Mouse (Mus musculus) heart, embryonic 13.5 days (tissue): ENCODE results near the gene Cd151. TPM values are rescaled to one million over a fixed set of nuclear protein-coding genes. Genes with fewer than 3 reads are reported as not detected.
A peak's percentile ranks its signal among the peaks of the same experiment; 100 is the strongest.

Source experiments
- ATAC-seq: fragments of 200-750 bp; cut with Nextera tagmentation; 2 replicates; pipeline ENCODE4 v1.8.0; 2017; ENCODE audit warnings: moderate TSS enrichment; ENCODE audit not compliant: insufficient number of reproducible peaks, low FRiP score, low TSS enrichment; ENCODE audit errors: extremely low read depth
- H3K27ac ChIP-seq: fragments of 300-500 bp; sonication (generic); replicated peaks from 2 replicates; pipeline ENCODE4 v1.5.1; 2015; ENCODE audit warnings: moderate library complexity, mild to moderate bottlenecking, inconsistent platforms
- H3K27me3 ChIP-seq: fragments of 300-500 bp; sonication (generic); replicated peaks from 2 replicates; pipeline ENCODE4 v1.6.1; 2015; ENCODE audit warnings: mild to moderate bottlenecking, inconsistent platforms
- H3K36me3 ChIP-seq: fragments of 300-500 bp; sonication (generic); 2 replicates; pipeline ENCODE4 v1.6.1; 2015; ENCODE audit warnings: mild to moderate bottlenecking, inconsistent platforms
- H3K4me1 ChIP-seq: fragments of 300-500 bp; sonication (generic); 2 replicates; pipeline ENCODE4 v1.6.1; 2015; ENCODE audit warnings: inconsistent platforms
- H3K4me2 ChIP-seq: fragments of 300-500 bp; sonication (generic); 2 replicates; pipeline ENCODE4 v1.6.1; 2015; ENCODE audit warnings: inconsistent platforms, mild to moderate bottlenecking, moderate library complexity
- H3K4me3 ChIP-seq: fragments of 300-500 bp; sonication (generic); 2 replicates; pipeline ENCODE4 v1.5.1; 2015; ENCODE audit warnings: moderate library complexity, mild to moderate bottlenecking, inconsistent platforms
- H3K9ac ChIP-seq: fragments of 300-500 bp; sonication (generic); 2 replicates; pipeline ENCODE4 v1.6.1; 2015; ENCODE audit warnings: inconsistent platforms, mild to moderate bottlenecking, moderate library complexity
- H3K9me3 ChIP-seq: fragments of 300-500 bp; sonication (generic); 2 replicates; pipeline ENCODE4 v1.6.1; 2016; ENCODE audit warnings: inconsistent platforms
- WGBS: fragments of 180-500 bp; shearing (Covaris S2); methylation state at CpG from one replicate; pipeline ENCODE4 v1.1.7; 2015; ENCODE audit warnings: mixed read lengths; 5-methylcytosine and 5-hydroxymethylcytosine counted together
- polyA plus RNA-seq: library from polyadenylated mRNA; unstranded; fragments of >200 nt; fragmentation: Nextera tagmentation; extraction: Ambion mirVana; gene quantifications from 2 replicates; pipeline ENCODE4 v1.2.1, GENCODE M21; 2015

Gene Cd151
- polyA plus RNA-seq, 1 experiment from 2014 or later: 31.4 TPM

- Histone ChIP-seq H3K36me3 (peaks cover 41% of the 10 kb centered on the region), H3K4me3 (peak within 1 kb of the TSS; percentile 85), H3K27me3 (no peaks in the 10 kb centered on the region), H3K4me2 (peak within 1 kb of the TSS; percentile 95), H3K4me1 (peaks cover 37% of the 10 kb centered on the region), H3K9me3 (no peaks in the 10 kb centered on the region), H3K9ac (peak within 1 kb of the TSS; percentile 96), H3K27ac (peak within 1 kb of the TSS; percentile 88)
- WGBS: under 1% methylated on average over 63 of the region's 63 CpGs
- peak; percentile 91 for ATAC-seq
These were observed 19.8 kb upstream of the Cd151 start, which contains the start of gene Rplp2 for GRCm38 (mm10) chr7:141447110-141447991. Gene Rplp2 (plus strand): TSS chr7:141447370.

DNA sequence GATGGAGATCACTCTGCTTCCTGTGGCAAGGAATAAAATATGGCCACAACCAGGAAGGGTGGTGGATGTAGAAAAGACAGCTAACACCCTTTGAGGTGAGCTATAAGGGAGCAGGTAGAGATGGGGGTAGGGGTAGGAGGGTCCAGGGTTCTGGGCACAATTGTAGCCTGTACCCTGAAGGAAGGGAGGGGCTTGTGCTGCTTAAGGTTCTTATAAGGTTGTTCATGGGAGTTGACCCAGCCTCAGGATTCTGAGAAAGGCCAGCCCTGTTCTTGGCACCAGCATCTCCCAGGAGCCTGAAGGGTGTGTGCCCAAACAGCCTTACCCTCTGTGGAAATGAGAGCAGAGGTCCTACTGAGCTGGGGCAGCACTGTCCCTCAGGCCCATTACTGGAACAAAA, 15.3 kb upstream of the Cd151 start:
- Histone ChIP-seq H3K9me3 (no peaks in the 10 kb centered on the region), H3K4me3 (no peak overlapping the region)

DNA sequence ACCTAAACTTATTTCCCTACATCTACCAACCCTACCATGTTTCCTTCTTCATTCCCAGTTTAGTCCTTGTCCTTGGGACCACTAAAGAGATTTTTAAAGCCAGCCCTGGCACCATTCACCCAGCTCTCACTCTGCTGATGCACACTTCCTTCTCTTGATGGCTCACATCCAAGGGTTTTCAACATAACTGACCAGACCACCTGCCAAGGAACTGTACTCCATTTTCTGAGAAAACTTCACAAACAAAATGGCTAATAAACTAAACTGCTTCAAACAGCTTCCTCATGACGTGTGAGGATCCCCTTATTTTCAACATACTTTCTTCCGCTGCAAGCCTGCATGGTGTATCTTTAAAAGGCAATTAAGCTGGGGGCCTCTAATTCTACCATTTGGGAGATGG, 13.6 kb upstream of the Cd151 start:
- 72% methylated on average over 2 of the region's 2 CpGs for WGBS
- Histone ChIP-seq H3K9me3 (no peaks in the 10 kb centered on the region), H3K27me3 (0 out of 2 replicates have a peak, but pooled peaks cover under 1% of the 10 kb centered on the region), H3K9ac (no peak overlapping the region), H3K4me3 (no peak overlapping the region), H3K4me2 (no peak overlapping the region), H3K36me3 (peaks cover 51% of the 10 kb centered on the region), H3K4me1 (peaks cover 28% of the 10 kb centered on the region), H3K27ac (no peak overlapping the region)
- ATAC-seq: no peak

More for the DNA sequence above, 15.3 kb upstream of the Cd151 start:
- no peak for ATAC-seq
- Histone ChIP-seq H3K4me1 (peaks cover 33% of the 10 kb centered on the region), H3K27me3 (no peaks in the 10 kb centered on the region), H3K4me2 (no peak overlapping the region), H3K9ac (no peak overlapping the region), H3K36me3 (peaks cover 41% of the 10 kb centered on the region), H3K27ac (no peak overlapping the region)

- H3K4me2 ChIP-seq: peak within 1 kb of the TSS; percentile 90
- H3K36me3 ChIP-seq: peaks cover 47% of the 10 kb centered on the region
- peak within 1 kb of the TSS; percentile 87 for H3K9ac ChIP-seq
- H3K27ac ChIP-seq: peak within 1 kb of the TSS; percentile 87
- under 1% methylated on average over 45 of the region's 45 CpGs for WGBS
- peaks cover 21% of the 10 kb centered on the region for H3K4me1 ChIP-seq
- peaks cover 12% of the 10 kb centered on the region; the same call in 1 of the 2 replicates for H3K27me3 ChIP-seq
- H3K4me3 ChIP-seq: peak within 1 kb of the TSS; percentile 79
- ATAC-seq: peak; percentile 80
- no peaks in the 10 kb centered on the region for H3K9me3 ChIP-seq
These were observed 12.1 kb upstream of the Cd151 start, which contains the start of gene Pnpla2 for GRCm38 (mm10) chr7:141454967-141455551. Gene Pnpla2 (plus strand): TSS chr7:141455198.

DNA sequence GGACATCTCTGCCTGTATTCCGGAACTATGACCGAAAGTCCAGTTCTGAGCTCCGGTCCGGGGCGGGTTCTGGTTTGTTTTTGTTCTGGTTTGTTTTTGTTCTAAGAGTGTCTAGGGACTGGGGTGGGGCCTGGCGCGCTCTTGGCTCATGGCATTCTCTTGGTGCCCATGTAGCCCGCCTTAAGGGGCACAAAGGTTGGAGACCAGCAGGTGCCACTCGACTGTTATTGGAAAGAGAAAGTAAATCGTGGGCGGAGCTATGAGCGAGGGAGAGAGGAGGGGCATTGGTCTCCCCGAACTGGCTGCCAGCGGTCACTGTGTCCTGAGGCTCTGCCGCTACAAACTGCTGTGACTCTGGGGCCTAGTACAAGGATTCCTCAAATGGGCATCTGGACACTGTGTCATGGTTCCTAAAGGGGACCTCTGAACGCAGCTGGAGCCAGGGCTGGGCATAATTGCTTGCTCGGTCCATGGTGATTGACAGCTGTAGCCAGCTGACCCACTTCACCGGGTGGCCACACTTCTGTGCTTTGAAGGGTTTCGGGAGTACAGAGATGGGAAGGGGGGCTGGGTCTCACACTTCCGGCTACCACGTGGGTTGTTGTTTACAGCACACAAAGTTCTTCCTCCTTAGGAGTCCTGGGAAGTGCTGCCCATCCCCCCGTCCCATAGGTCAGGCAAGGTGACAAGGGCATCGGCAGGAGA, 11.4 kb upstream of the Cd151 start:
- peak overlapping the region; percentile 79 for H3K4me3 ChIP-seq
- H3K27ac ChIP-seq: peak overlapping the region; percentile 87
- peak overlapping the region; percentile 87 for H3K9ac ChIP-seq
- no peaks in the 10 kb centered on the region for H3K9me3 ChIP-seq
- H3K27me3 ChIP-seq: peaks cover 17% of the 10 kb centered on the region
- H3K4me2 ChIP-seq: peak overlapping the region; percentile 90
- 2% methylated on average over 23 of the region's 23 CpGs for WGBS
- H3K36me3 ChIP-seq: peaks cover 40% of the 10 kb centered on the region
- H3K4me1 ChIP-seq: peaks cover 21% of the 10 kb centered on the region
- peak; percentile 12 for ATAC-seq

GRCm38 (mm10) chr7:141456739-141457138, 10.5 kb upstream of the Cd151 start:
- Histone ChIP-seq H3K4me3 (peak overlapping the region; percentile 79), H3K9ac (no peak overlapping the region; the same call in 1 of the 2 replicates), H3K4me1 (peaks cover 29% of the 10 kb centered on the region), H3K4me2 (peak overlapping the region; percentile 90), H3K9me3 (no peaks in the 10 kb centered on the region), H3K36me3 (peaks cover 31% of the 10 kb centered on the region), H3K27ac (no peak overlapping the region), H3K27me3 (peaks cover 27% of the 10 kb centered on the region)
- ATAC-seq: no peak
- WGBS: 81% methylated on average over 6 of the region's 6 CpGs

- no peak overlapping the region for H3K9ac ChIP-seq
- H3K4me2 ChIP-seq: no peak overlapping the region
- H3K9me3 ChIP-seq: no peaks in the 10 kb centered on the region
- peaks cover 32% of the 10 kb centered on the region for H3K27me3 ChIP-seq
- H3K36me3 ChIP-seq: peaks cover 26% of the 10 kb centered on the region
- peaks cover 34% of the 10 kb centered on the region for H3K4me1 ChIP-seq
- no peak for ATAC-seq
- H3K27ac ChIP-seq: no peak overlapping the region
- H3K4me3 ChIP-seq: no peak overlapping the region
- 85% methylated on average over 14 of the region's 14 CpGs for WGBS
These were observed 10.0 kb upstream of the Cd151 start for GRCm38 (mm10) chr7:141457236-141457635.

DNA sequence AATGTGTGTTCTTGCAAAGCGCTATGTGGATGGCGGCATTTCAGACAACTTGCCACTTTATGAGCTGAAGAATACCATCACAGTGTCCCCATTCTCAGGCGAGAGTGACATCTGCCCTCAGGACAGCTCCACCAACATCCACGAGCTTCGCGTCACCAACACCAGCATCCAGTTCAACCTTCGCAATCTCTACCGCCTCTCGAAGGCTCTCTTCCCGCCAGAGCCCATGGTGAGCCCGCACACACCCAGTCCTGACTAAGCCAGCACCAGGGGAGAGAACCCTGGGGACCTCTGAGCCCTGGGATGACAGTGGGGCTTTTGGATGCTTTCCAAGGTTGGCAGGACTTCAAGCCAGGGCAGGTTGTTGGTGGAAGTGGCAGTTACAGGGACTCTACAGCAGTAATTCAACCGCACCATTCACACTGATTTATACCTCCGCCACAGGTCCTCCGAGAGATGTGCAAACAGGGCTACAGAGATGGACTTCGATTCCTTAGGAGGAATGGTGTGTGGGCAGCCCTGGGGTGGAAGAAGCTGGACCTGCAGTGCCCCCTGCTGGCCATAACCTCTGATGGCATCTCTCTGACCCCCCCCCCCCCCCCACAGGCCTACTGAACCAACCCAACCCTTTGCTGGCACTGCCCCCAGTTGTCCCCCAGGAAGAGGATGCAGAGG, 9.1 kb upstream of the Cd151 start:
- H3K4me2 ChIP-seq: no peak overlapping the region
- H3K27me3 ChIP-seq: peaks cover 41% of the 10 kb centered on the region
- H3K9ac ChIP-seq: no peak overlapping the region
- no peak for ATAC-seq
- peaks cover 24% of the 10 kb centered on the region for H3K36me3 ChIP-seq
- 83% methylated on average over 15 of the region's 15 CpGs for WGBS
- H3K9me3 ChIP-seq: no peaks in the 10 kb centered on the region
- H3K27ac ChIP-seq: no peak overlapping the region
- peaks cover 38% of the 10 kb centered on the region for H3K4me1 ChIP-seq
- H3K4me3 ChIP-seq: no peak overlapping the region

DNA sequence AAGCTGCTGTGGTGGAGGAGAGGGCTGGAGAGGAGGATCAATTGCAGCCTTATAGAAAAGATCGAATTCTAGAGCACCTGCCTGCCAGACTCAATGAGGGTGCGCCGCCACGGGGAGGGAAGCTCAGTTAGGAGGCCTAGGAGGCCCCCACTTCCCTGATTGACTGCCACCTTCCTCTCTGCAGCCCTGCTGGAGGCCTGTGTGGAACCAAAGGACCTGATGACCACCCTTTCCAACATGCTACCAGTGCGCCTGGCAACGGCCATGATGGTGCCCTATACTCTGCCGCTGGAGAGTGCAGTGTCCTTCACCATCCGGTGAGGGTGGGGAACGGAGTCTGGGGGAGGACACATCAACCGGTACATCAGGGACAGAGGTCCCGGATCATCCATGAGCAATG, 8.5 kb upstream of the Cd151 start:
- Histone ChIP-seq H3K4me1 (peaks cover 43% of the 10 kb centered on the region), H3K4me2 (no peak overlapping the region), H3K27ac (no peak overlapping the region), H3K36me3 (peaks cover 24% of the 10 kb centered on the region), H3K9ac (no peak overlapping the region), H3K27me3 (peaks cover 46% of the 10 kb centered on the region), H3K9me3 (no peaks in the 10 kb centered on the region), H3K4me3 (no peak overlapping the region)
- ATAC-seq: no peak
- 89% methylated on average over 11 of the region's 11 CpGs for WGBS

DNA sequence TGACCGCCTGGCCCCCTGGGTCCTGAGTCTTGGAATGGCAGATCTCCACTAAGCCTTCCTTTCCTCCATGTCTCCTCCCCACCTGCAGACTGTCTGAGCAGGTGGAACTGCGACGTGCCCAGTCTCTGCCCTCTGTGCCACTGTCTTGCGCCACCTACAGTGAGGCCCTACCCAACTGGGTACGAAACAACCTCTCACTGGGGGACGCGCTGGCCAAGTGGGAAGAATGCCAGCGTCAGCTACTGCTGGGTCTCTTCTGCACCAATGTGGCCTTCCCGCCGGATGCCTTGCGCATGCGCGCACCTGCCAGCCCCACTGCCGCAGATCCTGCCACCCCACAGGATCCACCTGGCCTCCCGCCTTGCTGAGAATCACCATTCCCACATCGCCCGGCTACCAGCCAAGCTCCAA, 7.9 kb upstream of the Cd151 start:
- H3K4me3 ChIP-seq: no peak overlapping the region
- no peak overlapping the region for H3K4me2 ChIP-seq
- peaks cover 48% of the 10 kb centered on the region for H3K4me1 ChIP-seq
- peaks cover 53% of the 10 kb centered on the region for H3K27me3 ChIP-seq
- no peak overlapping the region for H3K27ac ChIP-seq
- no peaks in the 10 kb centered on the region for H3K9me3 ChIP-seq
- ATAC-seq: no peak
- no peak overlapping the region for H3K9ac ChIP-seq
- 85% methylated on average over 17 of the region's 17 CpGs for WGBS
- peaks cover 24% of the 10 kb centered on the region for H3K36me3 ChIP-seq

GRCm38 (mm10) chr7:141460001-141460390, 7.2 kb upstream of the Cd151 start:
- ATAC-seq: no peak
- WGBS: 57% methylated on average over 5 of the region's 5 CpGs
- Histone ChIP-seq H3K4me1 (peaks cover 49% of the 10 kb centered on the region), H3K9ac (no peak overlapping the region), H3K4me3 (no peak overlapping the region), H3K9me3 (no peaks in the 10 kb centered on the region), H3K27ac (no peak overlapping the region), H3K27me3 (peaks cover 60% of the 10 kb centered on the region), H3K4me2 (no peak overlapping the region), H3K36me3 (peaks cover 24% of the 10 kb centered on the region)
